Mouse (Mus musculus): Measurements from ENCODE around the gene Srgap3. TPM values are rescaled to one million over a fixed set of nuclear protein-coding genes. Genes with fewer than 3 reads are reported as not detected.

Gene Srgap3
- polyA plus RNA-seq, 1 experiment from 2014 or later: 1.0 TPM

- H3K9me3 ChIP-seq (replicated peaks; ENCODE audit: control insufficient read depth, low read length): no peaks in the 10 kb centered on the region
- H3K9ac ChIP-seq (ENCODE audit: low read length): no peak overlapping the region
- no peak for ATAC-seq (replicated peaks; ENCODE audit: extremely low read depth, insufficient read depth, low FRiP score)
- H3K4me1 ChIP-seq (ENCODE audit: control insufficient read depth, insufficient read depth, low read length): no peaks in the 10 kb centered on the region
- H3K27ac ChIP-seq (ENCODE audit: low read length): no peak overlapping the region
- 64% methylated on average over 5 of the region's 5 CpGs for WGBS
- no peaks in the 10 kb centered on the region for H3K36me3 ChIP-seq (ENCODE audit: control insufficient read depth, insufficient read depth)
- H3K27me3 ChIP-seq (ENCODE audit: control insufficient read depth, insufficient read depth, low read length): no peaks in the 10 kb centered on the region
- no peak overlapping the region for H3K4me2 ChIP-seq (ENCODE audit: low read depth, low read length)
- H3K4me3 ChIP-seq (ENCODE audit: low read length): no peak overlapping the region
Observed at GRCm38 (mm10) chr6:112752007-112752406, 195.1 kb downstream of the Srgap3 start.

DNA sequence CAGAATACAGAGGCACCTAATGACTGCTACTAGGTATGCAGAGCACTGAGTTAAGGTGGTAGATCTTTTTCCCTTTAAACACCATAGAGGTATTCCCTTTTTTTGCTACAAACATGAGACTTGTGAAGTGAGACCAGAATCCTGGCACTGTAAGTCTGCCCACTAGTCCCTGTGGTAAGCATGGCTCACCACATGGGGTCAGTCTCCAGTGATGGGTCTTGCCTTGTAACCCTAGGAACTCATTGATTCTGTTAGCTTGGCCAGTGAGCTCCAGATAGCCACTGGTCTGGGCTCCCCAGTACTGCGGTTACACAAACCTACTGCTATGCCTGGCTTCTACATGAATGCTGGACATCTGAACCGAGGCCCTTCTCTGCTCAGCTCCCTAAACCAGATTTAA lies 204.8 kb downstream of the Srgap3 start:
- no peaks in the 10 kb centered on the region for H3K4me1 ChIP-seq (ENCODE audit: control insufficient read depth, insufficient read depth, low read length)
- no peak overlapping the region for H3K27ac ChIP-seq (ENCODE audit: low read length)
- no peaks in the 10 kb centered on the region for H3K36me3 ChIP-seq (ENCODE audit: control insufficient read depth, insufficient read depth)
- no peak overlapping the region for H3K4me3 ChIP-seq (ENCODE audit: low read length)
- H3K4me2 ChIP-seq (ENCODE audit: low read depth, low read length): no peak overlapping the region
- H3K9ac ChIP-seq (ENCODE audit: low read length): no peak overlapping the region
- H3K9me3 ChIP-seq (replicated peaks; ENCODE audit: control insufficient read depth, low read length): no peaks in the 10 kb centered on the region
- no peaks in the 10 kb centered on the region for H3K27me3 ChIP-seq (ENCODE audit: control insufficient read depth, insufficient read depth, low read length)
- ATAC-seq (replicated peaks; ENCODE audit: extremely low read depth, insufficient read depth, low FRiP score): no peak
- WGBS: 74% methylated on average over 2 of the region's 2 CpGs

DNA sequence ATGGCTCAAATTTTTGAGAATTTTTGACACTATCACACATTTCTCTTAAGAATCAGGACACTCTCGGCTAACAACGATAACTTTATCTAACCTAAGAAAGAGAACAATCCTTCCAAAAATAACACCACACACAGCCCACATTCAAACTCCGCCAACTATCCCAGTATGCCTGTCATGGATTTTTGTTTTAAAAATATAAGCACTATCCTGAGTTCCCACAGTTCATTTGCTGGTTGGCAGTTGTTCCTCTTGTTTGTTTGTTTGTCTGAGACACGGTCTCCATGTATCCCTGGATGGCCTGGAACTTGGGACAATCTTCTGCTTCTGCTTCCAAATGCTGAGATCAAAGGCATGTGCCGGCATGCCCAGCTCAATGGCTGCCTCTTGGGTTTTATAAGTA lies 205.3 kb downstream of the Srgap3 start:
- WGBS: 63% methylated on average over 5 of the region's 5 CpGs
- no peak for ATAC-seq (replicated peaks; ENCODE audit: extremely low read depth, insufficient read depth, low FRiP score)
- no peak overlapping the region for H3K27ac ChIP-seq (ENCODE audit: low read length)
- no peak overlapping the region for H3K4me3 ChIP-seq (ENCODE audit: low read length)
- H3K36me3 ChIP-seq (ENCODE audit: control insufficient read depth, insufficient read depth): no peaks in the 10 kb centered on the region
- H3K4me2 ChIP-seq (ENCODE audit: low read depth, low read length): no peak overlapping the region
- H3K9me3 ChIP-seq (replicated peaks; ENCODE audit: control insufficient read depth, low read length): no peaks in the 10 kb centered on the region
- no peaks in the 10 kb centered on the region for H3K27me3 ChIP-seq (ENCODE audit: control insufficient read depth, insufficient read depth, low read length)
- no peaks in the 10 kb centered on the region for H3K4me1 ChIP-seq (ENCODE audit: control insufficient read depth, insufficient read depth, low read length)
- H3K9ac ChIP-seq (ENCODE audit: low read length): no peak overlapping the region

GRCm38 (mm10) chr6:112739635-112740034 lies 207.4 kb downstream of the Srgap3 start:
- Histone ChIP-seq H3K4me2 (ENCODE audit: low read depth, low read length) (no peak overlapping the region), H3K4me1 (ENCODE audit: control insufficient read depth, insufficient read depth, low read length) (no peaks in the 10 kb centered on the region), H3K4me3 (ENCODE audit: low read length) (no peak overlapping the region), H3K36me3 (ENCODE audit: control insufficient read depth, insufficient read depth) (no peaks in the 10 kb centered on the region), H3K27ac (ENCODE audit: low read length) (no peak overlapping the region), H3K9ac (ENCODE audit: low read length) (no peak overlapping the region), H3K27me3 (ENCODE audit: control insufficient read depth, insufficient read depth, low read length) (no peaks in the 10 kb centered on the region), H3K9me3 (replicated peaks; ENCODE audit: control insufficient read depth, low read length) (no peaks in the 10 kb centered on the region)
- WGBS: 91% methylated on average over 3 of the region's 3 CpGs
- ATAC-seq (replicated peaks; ENCODE audit: extremely low read depth, insufficient read depth, low FRiP score): no peak

DNA sequence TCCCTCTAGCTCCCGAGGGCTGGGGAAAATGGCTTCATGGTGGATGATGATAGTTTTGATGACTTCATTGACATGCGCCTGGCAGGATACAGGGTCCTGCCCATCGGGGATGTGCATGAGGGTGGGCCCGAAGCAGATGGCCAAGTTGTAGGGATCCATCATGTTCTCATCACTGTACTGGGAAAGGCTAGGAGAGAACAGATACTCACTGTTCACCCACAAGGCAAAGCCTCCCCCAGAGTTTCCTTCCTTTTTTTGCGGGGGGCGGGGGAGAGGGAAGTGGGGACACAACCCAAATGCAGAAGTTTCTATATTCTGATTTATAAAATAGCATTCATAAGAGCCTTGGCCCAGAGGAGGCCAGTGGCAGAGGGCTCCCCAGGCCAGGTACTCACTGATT lies 208.1 kb downstream of the Srgap3 start:
- WGBS: 91% methylated on average over 6 of the region's 6 CpGs
- ATAC-seq (replicated peaks; ENCODE audit: extremely low read depth, insufficient read depth, low FRiP score): no peak
- no peak overlapping the region for H3K4me3 ChIP-seq (ENCODE audit: low read length)
- H3K9ac ChIP-seq (ENCODE audit: low read length): no peak overlapping the region
- no peaks in the 10 kb centered on the region for H3K27me3 ChIP-seq (ENCODE audit: control insufficient read depth, insufficient read depth, low read length)
- no peaks in the 10 kb centered on the region for H3K4me1 ChIP-seq (ENCODE audit: control insufficient read depth, insufficient read depth, low read length)
- no peak overlapping the region for H3K27ac ChIP-seq (ENCODE audit: low read length)
- no peaks in the 10 kb centered on the region for H3K9me3 ChIP-seq (replicated peaks; ENCODE audit: control insufficient read depth, low read length)
- no peaks in the 10 kb centered on the region for H3K36me3 ChIP-seq (ENCODE audit: control insufficient read depth, insufficient read depth)
- H3K4me2 ChIP-seq (ENCODE audit: low read depth, low read length): no peak overlapping the region

- no peak overlapping the region for H3K27ac ChIP-seq (ENCODE audit: low read length)
- H3K4me2 ChIP-seq (ENCODE audit: low read depth, low read length): no peak overlapping the region
- no peaks in the 10 kb centered on the region for H3K4me1 ChIP-seq (ENCODE audit: control insufficient read depth, insufficient read depth, low read length)
- no peak for ATAC-seq (replicated peaks; ENCODE audit: extremely low read depth, insufficient read depth, low FRiP score)
- WGBS: 76% methylated on average over 3 of the region's 3 CpGs
- H3K9me3 ChIP-seq (replicated peaks; ENCODE audit: control insufficient read depth, low read length): peaks cover 4% of the 10 kb centered on the region
- no peak overlapping the region for H3K4me3 ChIP-seq (ENCODE audit: low read length)
- no peaks in the 10 kb centered on the region for H3K27me3 ChIP-seq (ENCODE audit: control insufficient read depth, insufficient read depth, low read length)
- H3K9ac ChIP-seq (ENCODE audit: low read length): no peak overlapping the region
- H3K36me3 ChIP-seq (ENCODE audit: control insufficient read depth, insufficient read depth): no peaks in the 10 kb centered on the region
Observed at GRCm38 (mm10) chr6:112736471-112736870, 210.6 kb downstream of the Srgap3 start.

DNA sequence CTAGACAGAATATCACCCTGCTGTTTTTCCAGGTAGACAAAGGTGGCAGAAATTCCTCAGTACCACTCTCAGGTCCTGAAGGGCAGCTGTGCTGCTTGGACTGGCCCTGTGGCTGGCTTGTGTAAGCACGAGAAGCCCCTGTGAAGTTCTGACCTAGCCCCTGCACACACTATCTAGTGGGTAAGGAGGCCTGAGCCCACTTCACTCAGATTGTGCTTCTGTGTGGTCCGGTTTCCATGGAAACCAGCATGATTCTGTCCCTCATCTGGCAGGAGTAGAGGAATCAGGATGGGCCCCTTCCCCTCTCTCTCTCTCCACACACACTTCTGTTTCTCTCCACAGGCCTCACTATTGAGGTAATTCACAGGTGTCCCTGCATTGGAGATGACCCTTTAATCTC lies 212.0 kb downstream of the Srgap3 start:
- H3K9me3 ChIP-seq (replicated peaks; ENCODE audit: control insufficient read depth, low read length): peaks cover 4% of the 10 kb centered on the region
- no peak overlapping the region for H3K27ac ChIP-seq (ENCODE audit: low read length)
- ATAC-seq (replicated peaks; ENCODE audit: extremely low read depth, insufficient read depth, low FRiP score): no peak
- WGBS: 78% methylated on average over 2 of the region's 2 CpGs
- no peaks in the 10 kb centered on the region for H3K27me3 ChIP-seq (ENCODE audit: control insufficient read depth, insufficient read depth, low read length)
- no peaks in the 10 kb centered on the region for H3K36me3 ChIP-seq (ENCODE audit: control insufficient read depth, insufficient read depth)
- H3K4me3 ChIP-seq (ENCODE audit: low read length): no peak overlapping the region
- no peaks in the 10 kb centered on the region for H3K4me1 ChIP-seq (ENCODE audit: control insufficient read depth, insufficient read depth, low read length)
- no peak overlapping the region for H3K9ac ChIP-seq (ENCODE audit: low read length)
- H3K4me2 ChIP-seq (ENCODE audit: low read depth, low read length): no peak overlapping the region

DNA sequence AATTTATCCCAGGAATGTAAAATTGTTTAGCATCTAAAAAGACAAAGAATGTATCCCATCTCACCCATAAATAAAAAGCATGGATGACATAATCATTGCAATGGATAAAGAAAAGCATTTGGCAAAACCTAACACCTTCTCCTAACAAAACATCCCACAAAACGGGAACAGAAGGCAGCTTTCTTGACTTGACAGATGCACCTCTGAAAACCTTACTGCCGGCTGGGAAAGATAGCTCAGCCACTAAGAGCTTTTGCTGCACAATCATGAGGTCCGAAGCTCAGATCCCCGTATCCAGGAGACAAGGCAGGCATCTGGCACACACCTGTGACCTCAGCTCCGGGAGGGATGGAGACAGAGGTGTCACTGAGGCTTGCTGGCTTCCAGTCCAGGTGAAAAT lies 213.1 kb downstream of the Srgap3 start:
- Histone ChIP-seq H3K4me3 (ENCODE audit: low read length) (no peak overlapping the region), H3K9me3 (replicated peaks; ENCODE audit: control insufficient read depth, low read length) (peaks cover 4% of the 10 kb centered on the region)

GRCm38 (mm10) chr6:112732434-112732833 lies 214.6 kb downstream of the Srgap3 start:
- Histone ChIP-seq H3K9me3 (replicated peaks; ENCODE audit: control insufficient read depth, low read length) (peaks cover 4% of the 10 kb centered on the region), H3K4me1 (ENCODE audit: control insufficient read depth, insufficient read depth, low read length) (peaks cover 6% of the 10 kb centered on the region), H3K4me2 (ENCODE audit: low read depth, low read length) (no peak overlapping the region), H3K36me3 (ENCODE audit: control insufficient read depth, insufficient read depth) (no peaks in the 10 kb centered on the region), H3K27ac (ENCODE audit: low read length) (no peak overlapping the region), H3K9ac (ENCODE audit: low read length) (no peak overlapping the region), H3K27me3 (ENCODE audit: control insufficient read depth, insufficient read depth, low read length) (no peaks in the 10 kb centered on the region), H3K4me3 (ENCODE audit: low read length) (no peak overlapping the region)
- ATAC-seq (replicated peaks; ENCODE audit: extremely low read depth, insufficient read depth, low FRiP score): no peak
- 94% methylated on average over 3 of the region's 3 CpGs for WGBS

More for the DNA sequence above, 213.1 kb downstream of the Srgap3 start:
- no peak overlapping the region for H3K9ac ChIP-seq (ENCODE audit: low read length)
- no peak for ATAC-seq (replicated peaks; ENCODE audit: extremely low read depth, insufficient read depth, low FRiP score)
- no peak overlapping the region for H3K4me2 ChIP-seq (ENCODE audit: low read depth, low read length)
- H3K27ac ChIP-seq (ENCODE audit: low read length): no peak overlapping the region
- H3K27me3 ChIP-seq (ENCODE audit: control insufficient read depth, insufficient read depth, low read length): no peaks in the 10 kb centered on the region
- H3K4me1 ChIP-seq (ENCODE audit: control insufficient read depth, insufficient read depth, low read length): 0 out of 2 replicates have a peak, but pooled peaks cover 2% of the 10 kb centered on the region
- WGBS: 72% methylated on average over 5 of the region's 5 CpGs
- H3K36me3 ChIP-seq (ENCODE audit: control insufficient read depth, insufficient read depth): no peaks in the 10 kb centered on the region

- Histone ChIP-seq H3K36me3 (ENCODE audit: control insufficient read depth, insufficient read depth) (no peaks in the 10 kb centered on the region), H3K4me2 (ENCODE audit: low read depth, low read length) (no peak overlapping the region), H3K27me3 (ENCODE audit: control insufficient read depth, insufficient read depth, low read length) (no peaks in the 10 kb centered on the region), H3K4me1 (ENCODE audit: control insufficient read depth, insufficient read depth, low read length) (peaks cover 6% of the 10 kb centered on the region), H3K4me3 (ENCODE audit: low read length) (no peak overlapping the region), H3K9me3 (replicated peaks; ENCODE audit: control insufficient read depth, low read length) (peaks cover 4% of the 10 kb centered on the region), H3K9ac (ENCODE audit: low read length) (no peak overlapping the region), H3K27ac (ENCODE audit: low read length) (no peak overlapping the region)
- 94% methylated on average over 10 of the region's 10 CpGs for WGBS
- ATAC-seq (replicated peaks; ENCODE audit: extremely low read depth, insufficient read depth, low FRiP score): no peak
Observed at GRCm38 (mm10) chr6:112731386-112731785, 215.7 kb downstream of the Srgap3 start.

All from heart, embryonic 16.5 days (tissue).